Mouse (Mus musculus): Measurements from ENCODE around the gene Ppp1r13l. TPM values are rescaled to one million over a fixed set of nuclear protein-coding genes. Genes with fewer than 3 reads are reported as not detected.

Ppp1r13l gene
- total RNA-seq, 2 experiments from 2014 or later: 3.4 to 4.5 TPM

DNA sequence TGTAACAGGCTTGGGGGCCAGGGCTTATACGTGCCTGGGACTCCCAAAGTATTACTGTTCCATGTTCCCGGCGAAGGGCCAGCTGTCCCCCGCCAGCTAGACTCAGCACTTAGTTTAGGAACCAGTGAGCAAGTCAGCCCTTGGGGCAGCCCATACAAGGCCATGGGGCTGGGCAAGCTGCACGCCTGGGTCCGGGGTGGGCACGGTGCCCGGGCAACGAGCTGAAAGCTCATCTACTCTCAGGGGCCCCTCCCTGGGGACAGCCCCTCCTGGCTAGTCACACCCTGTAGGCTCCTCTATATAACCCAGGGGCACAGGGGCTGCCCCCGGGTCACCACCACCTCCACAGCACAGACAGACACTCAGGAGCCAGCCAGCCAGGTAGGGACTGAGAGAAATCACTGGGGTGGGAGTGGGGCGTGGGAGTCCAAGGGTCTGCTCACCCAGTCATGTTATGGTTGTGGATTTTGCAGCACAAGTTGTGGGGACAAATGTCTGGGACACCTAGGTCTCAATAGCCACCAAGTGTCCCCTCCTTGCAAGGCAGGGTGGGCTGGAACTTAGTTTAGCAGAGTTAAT is 51.3 kb downstream of the Ppp1r13l start:
- DNase-seq (ENCODE audit: low spot score in 2 of 2): no peak

DNA sequence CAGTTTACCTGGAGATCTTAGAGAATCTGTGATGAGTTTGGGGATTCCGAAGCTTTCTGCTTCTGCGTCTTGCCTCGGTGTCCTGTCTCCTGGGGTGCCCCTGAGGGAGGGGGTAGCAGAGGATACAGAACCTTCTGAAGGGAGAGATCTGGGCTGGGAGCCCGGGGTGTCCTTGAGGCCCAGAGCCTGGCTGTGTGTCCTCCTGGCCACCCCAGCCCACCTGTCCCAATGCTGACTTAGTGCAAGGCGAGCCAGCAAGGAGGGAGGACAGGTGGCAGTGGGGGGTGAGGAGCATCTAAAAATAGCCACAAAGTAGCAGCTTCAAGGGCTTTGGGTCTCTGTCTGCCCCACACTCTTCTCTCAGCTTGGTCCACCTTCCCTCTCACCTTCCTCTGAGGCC is 52.2 kb downstream of the Ppp1r13l start:
- DNase-seq (ENCODE audit: low spot score in 2 of 2): no peak

DNA sequence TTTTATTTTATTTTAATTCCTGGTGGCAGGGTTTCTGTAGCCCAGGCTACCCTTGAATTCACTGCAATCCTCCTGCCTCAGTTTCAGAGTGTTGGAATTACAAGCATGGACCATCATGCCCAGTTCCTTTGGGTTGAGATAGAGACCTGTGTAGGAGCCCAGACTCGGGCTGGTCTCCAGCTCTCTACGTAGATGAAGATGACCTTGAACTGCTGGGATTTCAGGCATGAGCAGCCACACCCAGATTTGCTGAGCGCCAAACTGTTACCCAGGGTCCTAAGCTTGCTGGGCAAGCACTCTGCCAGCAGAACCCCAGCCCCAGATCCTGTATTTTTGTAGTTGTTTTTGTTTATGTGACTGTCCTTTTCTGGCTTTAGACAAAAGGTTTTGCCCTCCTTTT is 54.0 kb downstream of the Ppp1r13l start:
- DNase-seq (ENCODE audit: low spot score in 2 of 2): no peak

DNA sequence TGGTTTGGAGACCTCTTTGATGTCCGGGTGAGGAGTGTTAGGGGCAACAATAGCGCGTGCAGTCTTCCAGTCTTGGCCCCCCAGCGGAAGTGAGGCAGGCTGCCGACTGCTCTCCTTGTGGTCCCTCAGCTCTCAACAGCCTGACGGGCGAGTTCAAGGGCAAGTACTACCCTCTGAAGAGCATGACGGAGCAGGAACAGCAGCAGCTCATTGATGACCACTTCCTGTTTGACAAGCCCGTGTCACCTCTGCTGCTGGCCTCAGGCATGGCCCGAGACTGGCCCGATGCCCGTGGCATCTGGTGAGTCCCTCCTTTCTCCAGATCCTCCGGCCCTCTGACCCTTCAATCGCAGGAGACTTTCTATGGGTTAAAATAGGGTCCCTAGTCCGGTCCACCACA is 57.0 kb downstream of the Ppp1r13l start:
- no peak for DNase-seq (ENCODE audit: low spot score in 2 of 2)

DNA sequence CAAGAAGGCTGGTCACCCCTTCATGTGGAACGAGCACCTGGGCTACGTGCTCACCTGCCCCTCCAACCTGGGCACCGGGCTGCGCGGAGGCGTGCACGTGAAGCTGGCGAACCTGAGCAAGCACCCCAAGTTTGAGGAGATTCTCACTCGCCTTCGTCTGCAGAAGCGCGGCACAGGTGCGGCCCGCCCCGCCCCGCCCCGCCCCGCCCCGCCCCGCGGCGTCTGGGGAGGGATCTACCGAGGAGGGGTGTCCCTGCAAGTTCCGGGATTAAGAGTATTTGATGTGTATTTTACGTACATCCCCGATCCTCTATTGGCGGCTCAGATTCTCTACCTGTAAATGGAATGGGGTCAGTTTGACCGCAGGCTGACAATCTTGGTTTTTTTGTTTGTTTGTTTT is 60.6 kb downstream of the Ppp1r13l start:
- DNase-seq (ENCODE audit: low spot score in 2 of 2): no peak

DNA sequence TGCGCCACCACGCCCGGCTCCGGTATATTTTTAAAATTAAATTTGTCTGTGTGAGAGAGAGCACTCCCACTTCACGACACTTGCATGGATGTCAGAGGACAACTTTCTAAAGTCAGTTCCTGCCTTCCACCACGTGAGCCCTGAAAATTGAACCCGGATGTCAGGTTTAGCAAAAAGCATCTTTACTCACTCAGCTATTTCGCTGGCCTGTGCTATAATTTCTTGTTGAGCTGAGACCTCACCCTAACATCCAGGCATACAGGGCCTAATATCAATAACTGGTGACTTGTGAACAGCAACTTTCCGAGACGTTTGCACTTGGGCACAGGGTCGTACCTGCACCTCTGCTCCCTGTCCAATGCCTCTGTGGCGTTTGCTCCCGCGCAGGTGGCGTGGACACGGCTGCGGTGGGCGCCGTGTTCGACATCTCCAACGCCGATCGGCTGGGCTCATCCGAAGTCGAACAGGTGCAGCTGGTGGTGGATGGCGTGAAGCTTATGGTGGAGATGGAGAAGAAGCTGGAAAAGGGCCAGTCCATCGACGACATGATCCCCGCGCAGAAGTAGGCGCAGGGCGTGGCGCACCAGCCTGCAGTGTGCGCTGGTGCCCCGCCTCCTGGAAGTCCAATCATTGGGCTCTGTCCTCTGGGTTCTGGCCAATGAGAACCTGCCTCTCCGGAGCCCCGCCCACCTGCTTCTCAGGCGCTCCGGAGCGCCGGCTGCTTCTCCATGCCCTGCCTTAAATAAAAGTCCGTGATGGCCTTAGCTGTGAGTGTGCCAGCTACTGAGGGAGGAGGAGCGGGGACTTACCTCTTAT is 61.5 kb downstream of the Ppp1r13l start:
- DNase-seq (ENCODE audit: low spot score in 2 of 2): peak; percentile 82 to 86

GRCm38 (mm10) chr7:19423083-19423482 is 63.5 kb downstream of the Ppp1r13l start:
- no peak for DNase-seq (ENCODE audit: low spot score in 2 of 2)

DNA sequence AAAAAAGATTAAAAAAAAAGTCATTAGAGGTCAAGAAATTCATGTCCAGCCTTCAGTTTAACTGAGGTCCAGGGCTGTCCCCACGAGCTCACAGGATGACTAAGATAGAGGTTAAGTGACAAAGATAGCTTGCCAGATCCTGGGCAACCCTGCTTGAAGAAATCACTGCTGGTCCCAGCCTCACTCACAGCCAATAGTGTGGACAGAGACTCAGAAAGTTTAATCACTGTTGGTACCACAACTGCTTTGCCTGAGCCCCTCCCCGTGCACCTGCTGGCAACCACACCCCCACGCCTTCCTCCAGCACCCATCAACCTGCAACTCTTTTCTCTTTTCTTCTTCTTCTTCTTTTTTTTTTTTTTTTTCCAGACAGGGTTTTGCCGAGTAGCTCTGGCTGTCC is 64.5 kb downstream of the Ppp1r13l start:
- DNase-seq (ENCODE audit: low spot score in 2 of 2): no peak

DNA sequence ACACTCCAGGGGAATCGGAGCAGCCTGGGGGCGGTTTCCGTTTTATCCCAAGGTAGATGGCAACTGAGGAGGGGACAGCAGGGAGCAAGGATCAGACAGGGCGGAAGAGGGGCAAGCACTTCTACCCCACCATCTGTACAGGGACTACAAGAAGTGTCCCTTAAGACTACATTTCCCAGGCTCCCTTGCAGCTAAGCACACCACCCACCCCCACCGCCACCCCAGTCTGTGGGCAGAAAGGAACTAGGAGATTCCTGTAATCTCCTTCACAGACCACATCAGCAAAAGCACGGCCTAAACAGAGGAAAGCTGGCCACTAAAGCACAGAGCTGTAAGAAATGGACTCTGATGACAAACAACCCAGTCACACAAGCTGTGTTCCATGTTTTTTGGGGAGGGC is 66.8 kb downstream of the Ppp1r13l start:
- no peak for DNase-seq (ENCODE audit: low spot score in 2 of 2)

GRCm38 (mm10) chr7:19426888-19427287 is 67.3 kb downstream of the Ppp1r13l start:
- DNase-seq (ENCODE audit: low spot score in 2 of 2): no peak

Small RNAs within 50 kb of the gene (microRNA-seq; reads per million reads assigned to microRNA genes)
- 0 reads per million in 2 experiments for gene Mir343

Other genes with a start within 250 kb of the Ppp1r13l start
- 1 to 10 TPM; 1.1 to 1.7 TPM for gene Gm4969, start 241.4 kb upstream of the Ppp1r13l start, total RNA-seq (2021)
- gene Fbxo46, start 239.9 kb upstream of the Ppp1r13l start, total RNA-seq (2021): 10 to 100 TPM; 11.5 to 13.9 TPM
- 10 to 100 TPM; 20.9 to 22.8 TPM for gene Qpctl, start 210.5 kb upstream of the Ppp1r13l start, total RNA-seq (2021)
- gene Snrpd2, start 210.0 kb upstream of the Ppp1r13l start, total RNA-seq (2021): 100 to 1,000 TPM in 1 of 2 experiments, 10 to 100 TPM in 1; 94.1 to 100 TPM
- gene Gipr, start 193.6 kb upstream of the Ppp1r13l start, total RNA-seq (2021): 1 to 10 TPM; 3.0 to 4.1 TPM
- 100 to 1,000 TPM; 183 to 198 TPM for gene Eml2, start 183.3 kb upstream of the Ppp1r13l start, total RNA-seq (2021)
- 1 to 10 TPM; 3.5 to 3.6 TPM for gene Gpr4, start 147.2 kb upstream of the Ppp1r13l start, total RNA-seq (2021)
- gene Opa3, start 131.4 kb upstream of the Ppp1r13l start, total RNA-seq (2021): 10 to 100 TPM; 36.2 to 37.8 TPM
- 10 to 100 TPM; 26.4 to 27.3 TPM for gene Vasp, start 87.9 kb upstream of the Ppp1r13l start, total RNA-seq (2021)
- gene Ppm1n, start 79.7 kb upstream of the Ppp1r13l start, total RNA-seq (2021): under 1 TPM in 1 of 2 experiments, not detected in 1; 0.31 TPM
- gene Rtn2, start 77.1 kb upstream of the Ppp1r13l start, total RNA-seq (2021): 100 to 1,000 TPM; 118 to 127 TPM
- gene Fosb, start 49.7 kb upstream of the Ppp1r13l start, total RNA-seq (2021): 1 to 10 TPM; 1.4 to 2.0 TPM
- gene Ercc1, start 15.0 kb upstream of the Ppp1r13l start, total RNA-seq (2021): 10 to 100 TPM; 43.1 to 43.9 TPM
- gene Cd3eap, start 266 bp upstream of the Ppp1r13l start, total RNA-seq (2021): 10 to 100 TPM; 17.6 to 18.1 TPM
- gene Ercc2, start 22.3 kb downstream of the Ppp1r13l start, total RNA-seq (2021): 10 to 100 TPM; 33.8 to 33.9 TPM
- gene Klc3, start 44.4 kb downstream of the Ppp1r13l start, total RNA-seq (2021): 1 to 10 TPM; 1.7 to 1.8 TPM
- under 1 TPM in 1 of 2 experiments, not detected in 1; 0.27 TPM for gene Ckm, start 45.0 kb downstream of the Ppp1r13l start, total RNA-seq (2021)
- 100 to 1,000 TPM; 115 to 132 TPM for gene Mark4, start 99.1 kb downstream of the Ppp1r13l start, total RNA-seq (2021)
- gene Exoc3l2, start 103.6 kb downstream of the Ppp1r13l start, total RNA-seq (2021): 1 to 10 TPM in 1 of 2 experiments, under 1 TPM in 1; 0.69 to 1.1 TPM
- 1 to 10 TPM; 6.9 to 8.2 TPM for gene Bloc1s3, start 148.6 kb downstream of the Ppp1r13l start, total RNA-seq (2021)
- gene Trappc6a, start 148.6 kb downstream of the Ppp1r13l start, total RNA-seq (2021): 10 to 100 TPM; 22.3 to 24.6 TPM
- gene Nkpd1, start 158.1 kb downstream of the Ppp1r13l start, total RNA-seq (2021): 1 to 10 TPM in 1 of 2 experiments, under 1 TPM in 1; 0.94 to 1.0 TPM
- gene Ppp1r37, start 203.3 kb downstream of the Ppp1r13l start, total RNA-seq (2021): 10 to 100 TPM; 82.0 to 83.6 TPM
- gene Zfp296, start 217.5 kb downstream of the Ppp1r13l start, total RNA-seq (2021): not detected
- gene Gemin7, start 217.8 kb downstream of the Ppp1r13l start, total RNA-seq (2021): 10 to 100 TPM; 41.3 to 42.5 TPM
- 10 to 100 TPM; 86.8 to 98.8 TPM for gene Clasrp, start 244.7 kb downstream of the Ppp1r13l start, total RNA-seq (2021)